Mouse (Mus musculus) midbrain, embryonic 11.5 days (tissue): ENCODE data around the gene Pcna. TPM values are rescaled to one million over a fixed set of nuclear protein-coding genes. Genes with fewer than 3 reads are reported as not detected.
"Not testable (repeated sequence)": the region's sequence is repeated elsewhere in the genome, so short reads cannot be mapped to it uniquely, and the experiment has no call there.

ENCODE experiments used
- ATAC-seq: fragments of 200-750 bp; cut with Nextera tagmentation; 2 replicates; pipeline ENCODE4 v1.8.0; 2017; ENCODE audit warnings: moderate TSS enrichment, moderate library complexity; ENCODE audit not compliant: low FRiP score
- DNase-seq: peaks from one replicate; pipeline ENCODE4 v3.0.0; 2015; ENCODE audit warnings: low spot score; ENCODE audit errors: missing footprints
- H3K27ac ChIP-seq: fragments of 300-500 bp; sonication (generic); 2 replicates; pipeline ENCODE4 v1.5.1; 2014; ENCODE audit warnings: low read depth, low read length
- H3K27me3 ChIP-seq: fragments of 300-500 bp; sonication (generic); 2 replicates; pipeline ENCODE4 v1.6.1; 2014; ENCODE audit warnings: mild to moderate bottlenecking, low read length, moderate library complexity, mixed read lengths; ENCODE audit not compliant: control insufficient read depth, insufficient read depth
- H3K36me3 ChIP-seq: fragments of 300-500 bp; sonication (generic); 2 replicates; pipeline ENCODE4 v1.6.1; 2014; ENCODE audit warnings: mild to moderate bottlenecking, low read length, moderate library complexity, mixed read lengths; ENCODE audit not compliant: control insufficient read depth, insufficient read depth
- H3K4me1 ChIP-seq: fragments of 300-500 bp; sonication (generic); 2 replicates; pipeline ENCODE4 v1.6.1; 2014; ENCODE audit warnings: low read length; ENCODE audit not compliant: control insufficient read depth, insufficient read depth
- H3K4me2 ChIP-seq: fragments of 300-500 bp; sonication (generic); 2 replicates; pipeline ENCODE4 v1.6.1; 2014; ENCODE audit warnings: mild to moderate bottlenecking, moderate library complexity
- H3K4me3 ChIP-seq: fragments of 300-500 bp; sonication (generic); 2 replicates; pipeline ENCODE4 v1.5.1; 2014; ENCODE audit warnings: low read depth, low read length
- H3K9ac ChIP-seq: fragments of 300-500 bp; sonication (generic); 2 replicates; pipeline ENCODE4 v1.6.1; 2014; ENCODE audit warnings: low read length
- H3K9me3 ChIP-seq: fragments of 300-500 bp; sonication (generic); 2 replicates; pipeline ENCODE4 v1.6.1; 2016; ENCODE audit warnings: low read length; ENCODE audit not compliant: control insufficient read depth
- WGBS: fragments of 180-500 bp; shearing (Covaris S2); extraction: QIAGEN DNeasy Blood & Tissue Kit; methylation state at CpG from one replicate; pipeline ENCODE4 v1.1.7; 2014; 5-methylcytosine and 5-hydroxymethylcytosine counted together
- polyA plus RNA-seq: library from polyadenylated mRNA; unstranded; fragments of >200 nt; fragmentation: Nextera tagmentation; extraction: Ambion mirVana; gene quantifications from 2 replicates; pipeline ENCODE4 v1.2.1, GENCODE M21; 2014

The Pcna gene
- polyA plus RNA-seq, 1 experiment from 2014 or later: 408 TPM

- DNase-seq (peak; percentile 99), ATAC-seq (peak; percentile 95)
- Histone ChIP-seq H3K27ac (peak within 1 kb of the TSS; percentile 48), H3K9me3 (no peaks in the 10 kb centered on the region), H3K4me1 (peaks cover 13% of the 10 kb centered on the region), H3K36me3 (peaks cover 5% of the 10 kb centered on the region; the same call in 1 of the 2 replicates), H3K4me3 (peak within 1 kb of the TSS; percentile 58), H3K9ac (peak within 1 kb of the TSS; percentile 73), H3K27me3 (no peaks in the 10 kb centered on the region), H3K4me2 (peak within 1 kb of the TSS; percentile 75)
- 6% methylated on average over 50 of the region's 50 CpGs for WGBS
These were observed 5.4 kb downstream of the Pcna start, which contains the start of gene Tmem230 for GRCm38 (mm10) chr2:132247539-132248313. TSS of gene Tmem230 (minus strand) at chr2:132247807.

- WGBS: 93% methylated on average over 3 of the region's 3 CpGs
These were observed 9.7 kb downstream of the Pcna start for GRCm38 (mm10) chr2:132243370-132243769.

GRCm38 (mm10) chr2:132240457-132240856, 12.7 kb downstream of the Pcna start:
- H3K27ac ChIP-seq, H3K4me1 ChIP-seq, H3K36me3 ChIP-seq, H3K4me2 ChIP-seq, H3K4me3 ChIP-seq, H3K9me3 ChIP-seq, H3K27me3 ChIP-seq, ATAC-seq, H3K9ac ChIP-seq: not testable (repeated sequence)
- 47% methylated on average over 8 of the region's 10 CpGs for WGBS
- peak; percentile 90 for DNase-seq

More at GRCm38 (mm10) chr2:132243370-132243769, 9.7 kb downstream of the Pcna start:
- Histone ChIP-seq H3K27me3 (no peaks in the 10 kb centered on the region), H3K4me3 (no peak overlapping the region), H3K4me1 (peaks cover 5% of the 10 kb centered on the region), H3K4me2 (no peak overlapping the region), H3K36me3 (peaks cover 2% of the 10 kb centered on the region; the same call in 1 of the 2 replicates), H3K9ac (no peak overlapping the region), H3K9me3 (no peaks in the 10 kb centered on the region), H3K27ac (no peak overlapping the region)
- no peak for ATAC-seq
- DNase-seq: no peak

GRCm38 (mm10) chr2:132239434-132239833, 13.7 kb downstream of the Pcna start:
- not testable (repeated sequence) for H3K27me3 ChIP-seq, DNase-seq, H3K27ac ChIP-seq, H3K4me1 ChIP-seq, H3K4me3 ChIP-seq, H3K4me2 ChIP-seq, H3K9me3 ChIP-seq, H3K9ac ChIP-seq, ATAC-seq, H3K36me3 ChIP-seq
- WGBS: 86% methylated on average over 3 of the region's 3 CpGs

- Histone ChIP-seq H3K9me3 (no peaks in the 10 kb centered on the region), H3K4me3 (no peak overlapping the region), H3K27me3 (no peaks in the 10 kb centered on the region), H3K4me2 (no peak overlapping the region), H3K36me3 (no peaks in the 10 kb centered on the region), H3K27ac (no peak overlapping the region), H3K9ac (no peak overlapping the region), H3K4me1 (no peaks in the 10 kb centered on the region)
- WGBS: 83% methylated on average over 7 of the region's 7 CpGs
- ATAC-seq: no peak
- no peak for DNase-seq
These were observed 17.1 kb downstream of the Pcna start for GRCm38 (mm10) chr2:132235975-132236374.

GRCm38 (mm10) chr2:132235291-132235690, 17.8 kb downstream of the Pcna start:
- H3K4me1 ChIP-seq: no peaks in the 10 kb centered on the region
- H3K36me3 ChIP-seq: no peaks in the 10 kb centered on the region
- H3K4me2 ChIP-seq: no peak overlapping the region
- H3K4me3 ChIP-seq: no peak overlapping the region
- no peak overlapping the region for H3K27ac ChIP-seq
- no peak overlapping the region for H3K9ac ChIP-seq
- no peaks in the 10 kb centered on the region for H3K9me3 ChIP-seq
- no peaks in the 10 kb centered on the region for H3K27me3 ChIP-seq
- 66% methylated on average over 2 of the region's 2 CpGs for WGBS
- ATAC-seq (no peak), DNase-seq (no peak)

GRCm38 (mm10) chr2:132233985-132234765, 18.9 kb downstream of the Pcna start:
- Histone ChIP-seq H3K9me3 (no peaks in the 10 kb centered on the region), H3K4me2 (no peak overlapping the region), H3K4me3 (no peak overlapping the region), H3K27ac (no peak overlapping the region), H3K4me1 (no peaks in the 10 kb centered on the region), H3K36me3 (no peaks in the 10 kb centered on the region), H3K9ac (no peak overlapping the region), H3K27me3 (no peaks in the 10 kb centered on the region)
- 86% methylated on average over 16 of the region's 16 CpGs for WGBS
- DNase-seq (no peak), ATAC-seq (no peak)

GRCm38 (mm10) chr2:132232413-132232945, 20.6 kb downstream of the Pcna start:
- no peak overlapping the region for H3K4me3 ChIP-seq
- H3K4me2 ChIP-seq: no peak overlapping the region
- no peak for ATAC-seq
- H3K36me3 ChIP-seq: no peaks in the 10 kb centered on the region
- no peak overlapping the region for H3K9ac ChIP-seq
- no peak for DNase-seq
- H3K4me1 ChIP-seq: no peaks in the 10 kb centered on the region
- H3K9me3 ChIP-seq: no peaks in the 10 kb centered on the region
- no peaks in the 10 kb centered on the region for H3K27me3 ChIP-seq
- no peak overlapping the region for H3K27ac ChIP-seq
- 81% methylated on average over 3 of the region's 3 CpGs for WGBS

GRCm38 (mm10) chr2:132224359-132224758, 28.8 kb downstream of the Pcna start:
- DNase-seq (no peak), ATAC-seq (no peak)
- no peak overlapping the region for H3K9ac ChIP-seq
- 89% methylated on average over 4 of the region's 4 CpGs for WGBS
- H3K9me3 ChIP-seq: no peaks in the 10 kb centered on the region
- H3K27me3 ChIP-seq: no peaks in the 10 kb centered on the region
- H3K27ac ChIP-seq: no peak overlapping the region
- H3K4me2 ChIP-seq: no peak overlapping the region
- no peaks in the 10 kb centered on the region for H3K4me1 ChIP-seq
- no peak overlapping the region for H3K4me3 ChIP-seq
- no peaks in the 10 kb centered on the region for H3K36me3 ChIP-seq
